Mouse (Mus musculus) kidney, embryonic 16.5 days (tissue): ENCODE data around the gene Ptprm. TPM values are rescaled to one million over a fixed set of nuclear protein-coding genes. Genes with fewer than 3 reads are reported as not detected.
A peak's percentile ranks its signal among the peaks of the same experiment; 100 is the strongest.

Source experiments
- ATAC-seq: fragments of 200-750 bp; cut with Nextera tagmentation; 2 replicates; pipeline ENCODE4 v1.8.0; 2017; ENCODE audit warnings: moderate TSS enrichment; ENCODE audit not compliant: low FRiP score, low TSS enrichment
- H3K27ac ChIP-seq: fragments of 300-500 bp; sonication (generic); 2 replicates; pipeline ENCODE4 v1.5.1; 2014; ENCODE audit warnings: low read length
- H3K27me3 ChIP-seq: fragments of 300-500 bp; sonication (generic); 2 replicates; pipeline ENCODE4 v1.6.1; 2014; ENCODE audit warnings: low read length, control low read depth, mixed read lengths; ENCODE audit not compliant: insufficient read depth
- H3K36me3 ChIP-seq: fragments of 300-500 bp; sonication (generic); 2 replicates; pipeline ENCODE4 v1.6.1; 2014; ENCODE audit warnings: low read length, control low read depth, mixed read lengths; ENCODE audit not compliant: insufficient read depth
- H3K4me1 ChIP-seq: fragments of 300-500 bp; sonication (generic); 2 replicates; pipeline ENCODE4 v1.6.1; 2014; ENCODE audit warnings: low read length, control low read depth, mixed read lengths; ENCODE audit not compliant: insufficient read depth
- H3K4me2 ChIP-seq: fragments of 300-500 bp; sonication (generic); replicated peaks from 2 replicates; pipeline ENCODE4 v1.6.1; 2014; ENCODE audit warnings: low read depth, low read length
- H3K4me3 ChIP-seq: fragments of 300-500 bp; sonication (generic); 2 replicates; pipeline ENCODE4 v1.5.1; 2014; ENCODE audit warnings: mild to moderate bottlenecking, low read length
- H3K9ac ChIP-seq: fragments of 300-500 bp; sonication (generic); replicated peaks from 2 replicates; pipeline ENCODE4 v1.6.1; 2014; ENCODE audit warnings: low read length
- H3K9me3 ChIP-seq: fragments of 300-500 bp; sonication (generic); 2 replicates; pipeline ENCODE4 v1.6.1; 2016; ENCODE audit warnings: low read length, control low read depth
- WGBS: fragments of 180-500 bp; shearing (Covaris S2); extraction: QIAGEN DNeasy Blood & Tissue Kit; methylation state at CpG from one replicate; pipeline ENCODE4 v1.1.7; 2014; 5-methylcytosine and 5-hydroxymethylcytosine counted together
- polyA plus RNA-seq: library from polyadenylated mRNA; unstranded; fragments of >200 nt; fragmentation: Nextera tagmentation; extraction: Ambion mirVana; gene quantifications from 2 replicates; pipeline ENCODE4 v1.2.1, GENCODE M21; 2015

Ptprm gene
- 17.3 and 19.9 TPM in 2 replicates for polyA plus RNA-seq

DNA sequence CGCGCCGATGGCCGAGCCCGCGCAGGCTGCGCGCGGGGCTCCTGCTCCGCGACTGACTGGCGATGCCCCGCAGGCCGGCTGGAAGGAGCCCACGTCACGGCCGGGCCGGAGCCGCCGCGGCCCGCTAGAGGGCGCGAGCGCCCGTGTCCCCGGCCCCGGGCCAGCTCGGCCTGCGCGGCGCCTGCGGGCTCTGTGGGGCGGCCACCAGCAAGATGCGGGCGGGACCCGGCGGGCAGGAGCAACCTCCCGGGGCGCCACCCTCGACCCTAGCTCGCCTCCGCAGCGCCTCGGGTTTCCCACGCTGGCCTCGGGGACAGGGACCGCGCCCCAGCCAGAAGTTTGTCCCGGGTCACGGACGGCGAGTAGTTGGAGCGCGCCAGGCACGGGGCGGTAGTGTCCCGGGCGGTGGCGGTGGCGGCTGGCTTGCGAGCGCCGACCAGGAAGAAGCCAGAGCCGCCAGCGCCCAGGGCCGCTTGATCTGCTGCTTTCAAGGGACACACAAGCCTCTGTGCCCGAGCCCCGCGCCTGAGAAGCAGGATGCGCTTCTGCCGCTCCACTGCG is at the start of gene Ptprm:
Ptprm (minus strand) TSS at position 7 of the 561 bp plus-strand sequence.
- 0% methylated on average over 66 of the region's 73 CpGs for WGBS
- H3K27me3 ChIP-seq: no peaks in the 10 kb centered on the region

DNA sequence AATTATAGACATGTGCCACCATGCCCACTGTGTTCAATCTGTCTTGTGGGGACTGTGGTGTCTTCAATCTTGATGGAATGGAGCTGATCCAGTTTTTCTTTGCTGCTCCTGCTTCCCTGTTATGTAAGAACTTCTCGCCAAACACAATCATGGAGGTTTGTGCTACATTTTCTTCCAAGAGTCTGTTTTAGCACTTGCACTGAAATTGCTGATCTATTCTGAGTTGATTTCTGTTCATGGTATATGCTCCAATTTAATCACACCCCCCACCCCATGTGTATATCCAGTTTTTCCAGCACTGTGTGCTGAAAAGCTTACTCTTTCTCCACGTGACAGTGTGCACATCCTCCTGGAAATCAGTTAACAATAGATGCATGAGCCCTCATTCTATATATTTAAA is 41.9 kb upstream of the Ptprm start:
- no peak overlapping the region for H3K9ac ChIP-seq
- no peaks in the 10 kb centered on the region for H3K9me3 ChIP-seq
- WGBS: 81% methylated on average over 2 of the region's 2 CpGs
- H3K27me3 ChIP-seq: no peaks in the 10 kb centered on the region
- ATAC-seq: no peak
- no peak overlapping the region for H3K27ac ChIP-seq
- no peaks in the 10 kb centered on the region for H3K4me1 ChIP-seq
- H3K4me2 ChIP-seq: no peak overlapping the region
- no peaks in the 10 kb centered on the region for H3K36me3 ChIP-seq
- no peak overlapping the region for H3K4me3 ChIP-seq

More for the DNA sequence above, at the start of gene Ptprm:
- H3K4me2 ChIP-seq: peak within 1 kb of the TSS; percentile 88
- peaks cover 1% of the 10 kb centered on the region; the same call in 1 of the 2 replicates for H3K9me3 ChIP-seq
- peak within 1 kb of the TSS; percentile 80 for H3K27ac ChIP-seq
- peak within 1 kb of the TSS; percentile 92 for H3K9ac ChIP-seq
- peak within 1 kb of the TSS; percentile 86 for H3K4me3 ChIP-seq
- peaks cover 30% of the 10 kb centered on the region for H3K4me1 ChIP-seq
- H3K36me3 ChIP-seq: no peaks in the 10 kb centered on the region
- peak; percentile 95 for ATAC-seq

DNA sequence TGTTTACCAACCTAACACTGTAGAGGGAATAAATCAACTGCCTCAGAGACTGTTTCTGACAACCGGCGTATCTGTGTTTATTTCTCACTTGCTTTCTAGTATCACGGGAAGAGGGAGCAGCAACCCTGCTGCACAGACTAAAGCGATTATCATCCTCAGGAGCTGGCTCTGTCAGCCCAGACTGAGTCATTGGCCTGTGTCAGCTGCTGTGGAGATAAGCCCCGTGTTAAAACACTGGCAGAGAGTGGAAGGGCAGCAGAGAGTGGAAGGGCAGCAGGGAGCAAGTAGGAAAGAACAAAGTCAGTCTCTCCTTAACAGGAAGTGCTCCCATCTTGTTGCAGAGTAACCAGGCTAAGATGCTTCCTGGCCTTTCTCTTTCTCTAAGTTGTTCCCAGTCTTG is 36.6 kb upstream of the Ptprm start:
- no peaks in the 10 kb centered on the region for H3K9me3 ChIP-seq
- no peaks in the 10 kb centered on the region for H3K36me3 ChIP-seq
- H3K27ac ChIP-seq: no peak overlapping the region
- no peaks in the 10 kb centered on the region for H3K27me3 ChIP-seq
- 56% methylated on average over 5 of the region's 5 CpGs for WGBS
- H3K4me2 ChIP-seq: no peak overlapping the region
- no peak overlapping the region for H3K4me3 ChIP-seq
- no peak overlapping the region for H3K9ac ChIP-seq
- ATAC-seq: no peak
- no peaks in the 10 kb centered on the region for H3K4me1 ChIP-seq

DNA sequence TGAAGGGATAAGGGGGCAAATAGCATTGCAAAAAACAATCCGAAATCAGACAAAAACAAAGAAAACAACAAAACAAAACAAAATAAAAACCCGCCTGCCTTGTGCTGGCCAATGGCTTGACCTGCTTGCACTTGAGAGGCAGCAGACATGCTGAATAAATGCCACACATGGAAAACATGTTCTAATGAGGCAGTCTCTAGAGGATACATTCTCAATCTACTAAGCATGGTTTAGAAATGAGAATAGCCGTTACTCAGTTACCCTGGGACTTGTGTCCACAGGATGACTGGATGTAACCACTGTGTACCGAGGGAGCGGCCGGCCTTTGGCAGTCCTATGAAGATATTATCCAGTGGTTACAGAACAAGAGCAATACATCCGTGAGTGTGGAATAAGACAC is 33.9 kb upstream of the Ptprm start:
- H3K9ac ChIP-seq: no peak overlapping the region
- H3K36me3 ChIP-seq: no peaks in the 10 kb centered on the region
- H3K4me2 ChIP-seq: no peak overlapping the region
- no peaks in the 10 kb centered on the region for H3K4me1 ChIP-seq
- no peak overlapping the region for H3K27ac ChIP-seq
- no peaks in the 10 kb centered on the region for H3K9me3 ChIP-seq
- H3K27me3 ChIP-seq: no peaks in the 10 kb centered on the region
- no peak for ATAC-seq
- no peak overlapping the region for H3K4me3 ChIP-seq
- 83% methylated on average over 7 of the region's 7 CpGs for WGBS

DNA sequence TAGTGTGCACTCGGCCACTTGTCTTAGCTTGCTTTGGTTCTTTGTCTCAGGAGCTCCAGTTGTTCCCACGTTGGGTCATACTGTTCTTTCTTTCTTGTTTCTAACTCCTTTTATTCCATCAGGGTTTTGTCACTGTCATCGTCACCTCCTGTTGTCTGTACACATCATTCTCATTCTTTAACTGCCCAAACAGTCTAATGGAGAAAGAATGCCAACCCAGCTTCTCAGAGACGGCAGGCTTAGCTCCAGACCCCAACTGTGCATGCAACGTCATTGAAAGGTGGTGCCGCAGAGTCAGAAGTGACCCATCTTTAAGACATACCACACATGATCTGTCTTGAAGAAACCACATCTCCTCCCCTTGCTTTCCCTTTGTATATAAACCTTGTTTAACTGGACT is 31.0 kb upstream of the Ptprm start:
- Histone ChIP-seq H3K4me2 (no peak overlapping the region), H3K36me3 (no peaks in the 10 kb centered on the region), H3K9ac (no peak overlapping the region), H3K27me3 (no peaks in the 10 kb centered on the region), H3K4me3 (no peak overlapping the region), H3K4me1 (no peaks in the 10 kb centered on the region), H3K27ac (no peak overlapping the region), H3K9me3 (no peaks in the 10 kb centered on the region)
- 84% methylated on average over 6 of the region's 6 CpGs for WGBS
- no peak for ATAC-seq

DNA sequence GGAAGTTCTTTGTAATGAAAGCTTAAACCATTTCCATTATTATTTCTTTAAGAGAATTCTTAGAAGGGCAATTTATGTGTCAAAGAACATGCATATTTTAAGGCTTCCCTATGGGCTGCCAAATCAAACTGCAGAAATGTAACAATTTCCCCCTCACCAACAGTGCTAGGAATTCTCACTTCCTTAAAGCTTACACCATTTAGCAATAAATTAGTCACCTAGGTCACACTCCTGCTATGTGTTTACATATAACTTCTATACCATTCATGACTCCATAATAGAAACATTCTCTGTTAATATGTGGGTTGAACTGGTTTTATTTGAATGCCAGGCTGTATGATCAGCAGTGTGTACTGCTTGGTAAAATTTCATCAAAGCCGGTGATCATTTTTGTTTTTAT is 29.4 kb upstream of the Ptprm start:
- no peak overlapping the region for H3K27ac ChIP-seq
- H3K4me1 ChIP-seq: no peaks in the 10 kb centered on the region
- no peak overlapping the region for H3K4me3 ChIP-seq
- no peak overlapping the region for H3K9ac ChIP-seq
- no peaks in the 10 kb centered on the region for H3K36me3 ChIP-seq
- no peak overlapping the region for H3K4me2 ChIP-seq
- no peak for ATAC-seq
- no peaks in the 10 kb centered on the region for H3K9me3 ChIP-seq
- WGBS: 90% methylated on average over 1 of the region's 1 CpGs
- H3K27me3 ChIP-seq: no peaks in the 10 kb centered on the region

DNA sequence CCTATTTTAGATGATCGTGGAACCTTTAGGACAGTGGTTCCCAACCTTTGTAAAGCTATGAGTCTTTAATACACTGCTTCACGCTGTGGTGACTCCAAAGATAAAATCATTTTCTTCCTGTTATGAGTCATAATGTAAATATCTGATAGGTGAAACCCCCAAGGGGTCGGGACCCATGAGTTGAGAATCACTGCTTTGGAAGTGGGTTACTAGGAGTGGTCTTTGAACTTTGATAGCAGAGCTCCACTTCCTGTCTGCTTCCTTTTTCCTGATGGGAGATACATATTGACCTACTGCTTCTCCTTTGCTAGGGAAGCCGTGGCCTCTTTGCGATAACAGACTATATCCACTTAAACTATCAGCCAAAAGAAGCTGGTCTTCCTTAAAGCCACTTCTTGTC is 27.4 kb upstream of the Ptprm start:
- no peak overlapping the region for H3K4me2 ChIP-seq
- WGBS: 69% methylated on average over 5 of the region's 5 CpGs
- H3K27ac ChIP-seq: no peak overlapping the region
- H3K36me3 ChIP-seq: no peaks in the 10 kb centered on the region
- no peak overlapping the region for H3K9ac ChIP-seq
- H3K4me1 ChIP-seq: no peaks in the 10 kb centered on the region
- no peaks in the 10 kb centered on the region for H3K27me3 ChIP-seq
- H3K9me3 ChIP-seq: no peaks in the 10 kb centered on the region
- H3K4me3 ChIP-seq: no peak overlapping the region
- ATAC-seq: no peak

DNA sequence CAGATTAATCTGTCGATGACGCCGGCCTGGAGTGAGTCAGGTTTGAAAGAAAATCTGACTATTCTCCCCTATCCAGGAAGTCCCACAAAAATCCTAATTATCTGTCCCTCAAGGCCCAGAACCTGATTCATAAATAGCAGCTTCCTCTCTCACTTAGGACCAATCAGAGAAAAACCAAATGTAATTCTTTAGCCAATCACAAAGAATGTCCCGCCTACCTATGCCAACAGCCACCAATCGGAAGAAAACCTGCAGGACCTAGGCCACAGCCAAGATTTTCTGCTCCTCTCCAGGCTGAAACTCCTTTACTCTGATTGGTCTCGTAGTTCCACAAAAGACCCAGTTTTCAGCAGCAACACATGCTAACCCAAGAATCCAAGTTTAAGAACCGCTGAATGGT is 13.6 kb upstream of the Ptprm start:
- no peak for ATAC-seq
- Histone ChIP-seq H3K9me3 (no peaks in the 10 kb centered on the region), H3K4me2 (no peak overlapping the region), H3K36me3 (no peaks in the 10 kb centered on the region), H3K4me3 (no peak overlapping the region), H3K27ac (no peak overlapping the region), H3K27me3 (no peaks in the 10 kb centered on the region), H3K9ac (no peak overlapping the region), H3K4me1 (0 out of 2 replicates have a peak, but pooled peaks cover 5% of the 10 kb centered on the region)
- WGBS: 91% methylated on average over 7 of the region's 7 CpGs

DNA sequence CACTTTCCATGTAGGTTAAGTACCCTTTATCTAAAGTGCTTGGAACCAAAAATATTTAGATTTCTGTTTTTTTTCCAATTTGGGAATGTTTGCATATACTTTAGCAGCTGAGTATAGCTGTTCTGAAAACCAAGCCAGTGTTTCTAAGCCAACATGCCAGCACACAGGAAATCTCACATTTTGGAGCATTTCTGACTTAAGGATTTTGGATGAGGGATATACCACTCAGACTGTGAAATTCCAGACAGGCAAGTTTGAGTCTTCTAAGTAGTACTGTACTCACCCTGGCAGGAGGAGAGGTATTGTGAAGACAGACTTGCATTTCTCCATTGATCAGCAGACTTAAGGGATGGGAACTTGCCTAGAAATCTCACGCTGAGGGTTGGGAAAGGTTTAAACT is 10.2 kb upstream of the Ptprm start:
- 89% methylated on average over 1 of the region's 1 CpGs for WGBS
- no peak overlapping the region for H3K9ac ChIP-seq
- no peaks in the 10 kb centered on the region for H3K27me3 ChIP-seq
- H3K4me1 ChIP-seq: 0 out of 2 replicates have a peak, but pooled peaks cover 5% of the 10 kb centered on the region
- H3K4me3 ChIP-seq: no peak overlapping the region
- no peak overlapping the region for H3K27ac ChIP-seq
- H3K4me2 ChIP-seq: no peak overlapping the region
- no peak for ATAC-seq
- H3K9me3 ChIP-seq: no peaks in the 10 kb centered on the region
- H3K36me3 ChIP-seq: no peaks in the 10 kb centered on the region

DNA sequence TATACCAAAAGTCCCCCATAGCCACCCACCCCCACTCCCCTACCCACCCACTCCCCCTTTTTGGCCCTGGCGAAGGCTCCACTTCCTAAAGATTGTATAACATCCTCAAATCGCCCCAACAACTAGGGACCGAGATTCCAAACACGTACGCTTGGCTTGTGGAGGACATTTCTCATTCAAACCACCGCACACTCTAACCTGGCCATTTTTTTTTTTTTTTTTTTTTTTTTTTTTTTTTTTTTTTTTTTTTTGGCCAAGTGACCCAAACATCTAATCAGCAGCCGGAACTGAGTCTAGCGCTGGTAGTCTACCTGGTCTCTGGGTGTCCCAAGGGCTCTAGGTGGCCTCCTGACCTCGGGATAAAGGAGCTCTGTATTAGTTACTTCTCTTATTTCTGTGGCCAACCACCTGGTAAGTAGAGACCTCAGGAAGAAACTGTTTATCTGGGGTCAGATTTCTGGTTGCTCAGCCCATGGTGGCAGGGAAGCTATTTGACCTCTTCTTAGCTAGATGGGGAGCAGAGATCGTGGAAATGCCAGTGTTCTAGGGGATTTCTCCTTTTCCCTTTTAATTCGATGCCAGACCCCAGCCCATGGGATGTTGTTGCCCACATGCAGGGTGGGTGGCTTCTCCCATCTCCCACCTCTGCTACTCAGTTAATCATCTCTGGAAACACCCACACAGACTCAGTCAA is 9.3 kb upstream of the Ptprm start:
- no peaks in the 10 kb centered on the region for H3K36me3 ChIP-seq
- H3K27ac ChIP-seq: no peak overlapping the region
- no peaks in the 10 kb centered on the region for H3K9me3 ChIP-seq
- ATAC-seq: no peak
- no peaks in the 10 kb centered on the region for H3K27me3 ChIP-seq
- no peak overlapping the region for H3K4me3 ChIP-seq
- 0 out of 2 replicates have a peak, but pooled peaks cover 5% of the 10 kb centered on the region for H3K4me1 ChIP-seq
- no peak overlapping the region for H3K9ac ChIP-seq
- H3K4me2 ChIP-seq: no peak overlapping the region
- WGBS: 67% methylated on average over 11 of the region's 11 CpGs
